8 mouse cellular contexts compared by ENCODE assay signal in the genomic region with DNA sequence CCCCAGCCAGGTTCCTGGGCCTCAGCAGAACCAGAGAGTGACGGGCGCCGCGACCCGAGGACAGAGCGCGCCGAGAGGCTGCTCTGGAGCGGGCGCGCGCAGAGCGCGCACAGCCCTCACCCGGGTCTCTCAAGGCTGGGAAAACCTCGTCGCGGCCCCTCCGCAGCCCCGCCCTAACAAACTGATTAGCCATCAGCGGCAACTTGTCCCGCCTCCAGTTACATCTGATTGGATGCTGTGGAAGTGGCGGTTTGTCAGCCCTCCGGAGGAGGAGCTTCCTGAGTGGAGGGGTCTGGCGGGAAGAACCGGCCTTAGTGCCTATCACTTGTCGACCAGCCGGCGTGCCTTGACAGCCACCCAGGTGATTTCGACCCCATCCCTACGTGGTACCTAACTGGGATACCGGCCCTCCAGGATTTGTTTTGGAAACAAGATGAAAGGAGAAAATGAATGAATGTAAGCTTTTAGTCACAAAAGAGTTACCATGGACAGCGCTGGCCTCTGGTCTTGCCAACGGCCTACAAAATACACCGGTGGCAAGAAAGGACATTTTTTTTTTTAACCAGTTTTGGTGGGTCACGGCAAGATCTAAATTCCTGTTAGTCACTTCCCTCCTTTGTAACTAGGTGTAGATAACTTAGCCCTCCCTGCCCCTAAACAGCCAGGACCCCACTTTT. TPM values are rescaled to one million over a fixed set of nuclear protein-coding genes. Genes with fewer than 3 reads are reported as not detected.
DNase-seq lines count a peak whose midpoint lies in the region; ATAC-seq and TF ChIP-seq lines count a peak whose summit lies in the region.

Gene Tigd3, minus strand, starts transcription at position 148 of the 677 bp plus-strand sequence.

- H3K9me3 ChIP-seq in ES-E14 (ENCODE audit: control insufficient read depth, insufficient read depth, low read depth, low read length) = no peaks in the 10 kb centered on the region
- H3K9me3 ChIP-seq in forebrain, embryonic 14.5 days (replicated peaks; ENCODE audit: control insufficient read depth, low read length) = no peaks in the 10 kb centered on the region
- no peaks in the 10 kb centered on the region for H3K9me3 ChIP-seq in liver, postnatal 0 days (ENCODE audit: low read length)
- H3K9me3 ChIP-seq in neural tube, embryonic 13.5 days = no peaks in the 10 kb centered on the region

- no peaks in the 10 kb centered on the region for H3K27me3 ChIP-seq in forebrain, embryonic 14.5 days (replicated peaks; ENCODE audit: control insufficient read depth, insufficient read depth, low read length)
- H3K27me3 ChIP-seq in liver, postnatal 0 days (ENCODE audit: insufficient read depth, low read length) = peaks cover 9% of the 10 kb centered on the region
- H3K27me3 ChIP-seq in neural tube, embryonic 13.5 days = no peaks in the 10 kb centered on the region

- peak; percentile 95 for DNase-seq in ES-E14 (ENCODE audit: low read depth, low spot score)
- DNase-seq in cerebellum, adult 11 months = peak; percentile 95
- peak; percentile 99 for DNase-seq in forebrain, embryonic 14.5 days (ENCODE audit: low spot score)
- DNase-seq in heart, postnatal 14 days = peak; percentile 93 to 95
- DNase-seq in layer of hippocampus, adult 11-12 months (ENCODE audit: low spot score) = peak; percentile 94
- peak; percentile 93 for DNase-seq in liver, postnatal 0 days
- DNase-seq in telencephalon, adult 2 months (ENCODE audit: low read depth, low spot score) = peak; percentile 87

- H3K4me1 ChIP-seq in ES-E14 (ENCODE audit: control insufficient read depth in 2 of 2, insufficient read depth in 2 of 2, low read length in 2 of 2, poor library complexity in 1 of 2) = peaks cover 0 to 7% of the 10 kb centered on the region in 2 experiments; a peak in 1 of 4 replicates
- peaks cover 16% of the 10 kb centered on the region for H3K4me1 ChIP-seq in forebrain, embryonic 14.5 days (ENCODE audit: control insufficient read depth, insufficient read depth, low read length)
- H3K4me1 ChIP-seq in liver, postnatal 0 days (ENCODE audit: insufficient read depth) = peaks cover 12% of the 10 kb centered on the region
- H3K4me1 ChIP-seq in neural tube, embryonic 13.5 days (replicated peaks) = peaks cover 29% of the 10 kb centered on the region

- H3K4me2 ChIP-seq in forebrain, embryonic 14.5 days (ENCODE audit: low read length) = peak within 1 kb of the TSS; percentile 80
- peak within 1 kb of the TSS; percentile 91 for H3K4me2 ChIP-seq in liver, postnatal 0 days (ENCODE audit: low read depth, low read length)
- H3K4me2 ChIP-seq in neural tube, embryonic 13.5 days = peak within 1 kb of the TSS; percentile 82

- H3K36me3 ChIP-seq in ES-E14 (ENCODE audit: control insufficient read depth, insufficient read depth, low read length, poor library complexity, severe bottlenecking) = peaks cover 9% of the 10 kb centered on the region
- H3K36me3 ChIP-seq in forebrain, embryonic 14.5 days (ENCODE audit: control insufficient read depth, insufficient read depth, low read length) = peaks cover 46% of the 10 kb centered on the region
- H3K36me3 ChIP-seq in liver, postnatal 0 days (replicated peaks; ENCODE audit: insufficient read depth, low read length) = peaks cover 15% of the 10 kb centered on the region
- peaks cover 52% of the 10 kb centered on the region for H3K36me3 ChIP-seq in neural tube, embryonic 13.5 days

- peak; percentile 99 for ATAC-seq in forebrain, embryonic 14.5 days
- peak; percentile 93 for ATAC-seq in liver, postnatal 0 days
- peak; percentile 98 for ATAC-seq in neural tube, embryonic 13.5 days (ENCODE audit: low read depth)

- peak within 1 kb of the TSS; percentile 75 for H3K9ac ChIP-seq in ES-E14 (ENCODE audit: insufficient read depth, low read depth, low read length, poor library complexity, severe bottlenecking)
- H3K9ac ChIP-seq in forebrain, embryonic 14.5 days (ENCODE audit: low read length) = peak within 1 kb of the TSS; percentile 91
- peak within 1 kb of the TSS; percentile 72 for H3K9ac ChIP-seq in liver, postnatal 0 days (replicated peaks)
- H3K9ac ChIP-seq in neural tube, embryonic 13.5 days = peak within 1 kb of the TSS; percentile 96

- no peak within 1 kb of the TSS for H3K27ac ChIP-seq in ES-E14 (ENCODE audit: insufficient read depth, low read depth, low read length, poor library complexity, severe bottlenecking)
- H3K27ac ChIP-seq in forebrain, embryonic 14.5 days (ENCODE audit: low read depth, low read length) = peak within 1 kb of the TSS; percentile 70; the same call in 1 of the 2 replicates
- peak within 1 kb of the TSS; percentile 62 for H3K27ac ChIP-seq in liver, postnatal 0 days (ENCODE audit: low read depth)
- peak within 1 kb of the TSS; percentile 86 for H3K27ac ChIP-seq in neural tube, embryonic 13.5 days (replicated peaks)

- TF ChIP-seq CTCF in liver, postnatal 0 days (IDR thresholded peaks at IDR 0.05; ENCODE audit: low read depth) = no peak

- peak within 1 kb of the TSS; percentile 73 to 77 for H3K4me3 ChIP-seq in ES-E14 (ENCODE audit: insufficient read depth in 1 of 2, low read depth in 1 of 2, low read length in 2 of 2, poor library complexity in 1 of 2, severe bottlenecking in 1 of 2)
- peak within 1 kb of the TSS; percentile 68 for H3K4me3 ChIP-seq in forebrain, embryonic 14.5 days (ENCODE audit: low read depth, low read length)
- peak within 1 kb of the TSS; percentile 60 for H3K4me3 ChIP-seq in liver, postnatal 0 days (ENCODE audit: low read depth, low read length)
- peak within 1 kb of the TSS; percentile 69 for H3K4me3 ChIP-seq in neural tube, embryonic 13.5 days

- WGBS in forebrain, embryonic 14.5 days = 7% methylated on average over 28 of the region's 36 CpGs
- WGBS in liver, postnatal 0 days (ENCODE audit: insufficient replicate concordance) = 4% methylated on average over 36 of the region's 36 CpGs
- 5% methylated on average over 36 of the region's 36 CpGs for WGBS in neural tube, embryonic 13.5 days

- intact Hi-C loops in heart, postnatal 14 days (cut with DNase I) = loop anchor here (2.0 kb wide), 1 partner anchor 17 kb away; no protein-coding TSS in a partner anchor

- TF ChIP-seq EP300 in liver, postnatal 0 days (IDR thresholded peaks at IDR 0.05; ENCODE audit: low read depth) = no peak; the same call in 1 of the 2 replicates

- in situ Hi-C loops in ES-E14 (cut with MboI; ENCODE audit: low sequenced_read_pairs in 2 of 2, unreplicated experiment in 2 of 2) = no loop called here

TF ChIP-seq in ES-E14, 5 proteins besides CTCF, POLR2A, EP300 and RAD21:
- TF ChIP-seq ZNF384 (IDR thresholded peaks at IDR 0.05; ENCODE audit: low read depth, low read length) (no peak), CHD2 (IDR thresholded peaks at IDR 0.05; ENCODE audit: low read depth, low read length) (peak; percentile 76)

RNA-seq across cellular contexts. Expression of gene Tigd3, which starts in this region (rescaled TPM):
- 2.1 and 2.2 TPM in 2 replicates for total RNA-seq in ES-E14 (2012; rRNA removed)
- polyA plus RNA-seq in forebrain, embryonic 14.5 days (2014; fragmentation: Nextera tagmentation; extraction: Ambion mirVana) = 7.0 and 7.1 TPM in 2 replicates
- total RNA-seq in heart, postnatal 14 days (2021) = under 1 TPM; 0.79 to 0.93 TPM
- polyA plus RNA-seq in liver, postnatal 0 days (2015; fragmentation: Nextera tagmentation; extraction: Ambion mirVana) = 1.5 and 1.7 TPM in 2 replicates
- 11.1 and 11.4 TPM in 2 replicates for polyA plus RNA-seq in neural tube, embryonic 13.5 days (2015; fragmentation: Nextera tagmentation; extraction: Ambion mirVana)

Comparison
In these comparisons a context has a peak if more than half of its experiments do, and no peak if none do; other contexts are left out.
1. Peak in DNase-seq in heart, postnatal 14 days; RNA of the gene not detected or under 1 TPM.